Mouse (Mus musculus) heart, postnatal 0 days (tissue): Measurements from ENCODE around the gene B230104I21Rik. TPM values are rescaled to one million over a fixed set of nuclear protein-coding genes. Genes with fewer than 3 reads are reported as not detected.

Experiments
- ATAC-seq: fragments of 200-750 bp; cut with Nextera tagmentation; 2 replicates; pipeline ENCODE4 v1.8.0; 2017; ENCODE audit warnings: low read depth, moderate number of reproducible peaks, moderate library complexity; ENCODE audit not compliant: insufficient read depth
- DNase-seq: peaks from one replicate; pipeline ENCODE4 v3.0.0-alpha.2; 2016; ENCODE audit warnings: low spot score
- H3K27ac ChIP-seq: fragments of 300-500 bp; sonication (generic); 2 replicates; pipeline ENCODE4 v1.5.1; 2014; ENCODE audit warnings: low read depth, mild to moderate bottlenecking
- H3K27me3 ChIP-seq: fragments of 300-500 bp; sonication (generic); 2 replicates; pipeline ENCODE4 v1.6.1; 2014; ENCODE audit warnings: low read length, mixed read lengths; ENCODE audit not compliant: control insufficient read depth, insufficient read depth
- H3K36me3 ChIP-seq: fragments of 300-500 bp; sonication (generic); replicated peaks from 2 replicates; pipeline ENCODE4 v1.6.1; 2014; ENCODE audit warnings: low read length, mixed read lengths; ENCODE audit not compliant: control insufficient read depth, insufficient read depth
- H3K4me1 ChIP-seq: fragments of 300-500 bp; sonication (generic); 2 replicates; pipeline ENCODE4 v1.6.1; 2014; ENCODE audit warnings: antibody characterized with exemption; ENCODE audit not compliant: control insufficient read depth, insufficient read depth
- H3K4me2 ChIP-seq: fragments of 300-500 bp; sonication (generic); 2 replicates; pipeline ENCODE4 v1.6.1; 2014; ENCODE audit warnings: low read depth, mild to moderate bottlenecking, low read length, moderate library complexity
- H3K4me3 ChIP-seq: fragments of 300-500 bp; sonication (generic); 2 replicates; pipeline ENCODE4 v1.5.1; 2014; ENCODE audit warnings: low read depth, low read length
- H3K9ac ChIP-seq: fragments of 300-500 bp; sonication (generic); replicated peaks from 2 replicates; pipeline ENCODE4 v1.6.1; 2014; ENCODE audit warnings: low read depth, low read length, mixed read lengths
- H3K9me3 ChIP-seq: fragments of 300-500 bp; sonication (generic); replicated peaks from 2 replicates; pipeline ENCODE4 v1.6.1; 2016; ENCODE audit warnings: low read length; ENCODE audit not compliant: control insufficient read depth
- CTCF ChIP-seq: IDR thresholded peaks from 2 replicates; pipeline ENCODE4 v1.5.1; 2016; ENCODE audit warnings: antibody characterized with exemption, control low read depth, low read depth
- EP300 ChIP-seq: IDR thresholded peaks from 2 replicates; pipeline ENCODE4 v1.6.1; 2016; ENCODE audit warnings: antibody characterized with exemption, low read depth
- WGBS: fragments of 180-500 bp; shearing (Covaris S2); extraction: QIAGEN DNeasy Blood & Tissue Kit; methylation state at CpG from one replicate; pipeline ENCODE4 v1.1.7; 2014; 5-methylcytosine and 5-hydroxymethylcytosine counted together
- polyA plus RNA-seq: library from polyadenylated mRNA; unstranded; fragments of >200 nt; fragmentation: Nextera tagmentation; extraction: Ambion mirVana; gene quantifications from 2 replicates; pipeline ENCODE4 v1.2.1, GENCODE M21; 2015
- total RNA-seq: library from RNA; depleted of rRNA; stranded (reverse); fragments of >200 nt; gene quantifications from 2 replicates; pipeline ENCODE4 v1.2.3, GENCODE M21; 2014; ENCODE audit warnings: low replicate concordance

B230104I21Rik gene
- total and polyA plus RNA-seq, 2 experiments from 2014 or later = not detected

GRCm38 (mm10) chr4:154301466-154301881 lies 34.5 kb upstream of the B230104I21Rik start, which contains the start of gene Arhgef16:
Arhgef16 (minus strand) TSS chr4:154301676.
- Histone ChIP-seq H3K4me1 (peaks cover 6% of the 10 kb centered on the region; the same call in 1 of the 2 replicates), H3K9me3 (no peaks in the 10 kb centered on the region), H3K4me3 (no peak within 1 kb of the TSS), H3K36me3 (no peaks in the 10 kb centered on the region), H3K27ac (no peak within 1 kb of the TSS), H3K9ac (no peak within 1 kb of the TSS), H3K27me3 (peaks cover 22% of the 10 kb centered on the region), H3K4me2 (no peak within 1 kb of the TSS)
- WGBS = 18% methylated on average over 7 of the region's 7 CpGs
- DNase-seq = peak; percentile 56
- peak; percentile 39 for ATAC-seq
- TF ChIP-seq EP300 = no peak
- peak; percentile 85 for TF ChIP-seq CTCF

GRCm38 (mm10) chr4:154309131-154309530 lies 26.8 kb upstream of the B230104I21Rik start:
- TF ChIP-seq EP300 (no peak), CTCF (no peak)
- H3K36me3 ChIP-seq = no peaks in the 10 kb centered on the region
- H3K27ac ChIP-seq = no peak overlapping the region
- no peak overlapping the region for H3K9ac ChIP-seq
- WGBS = 64% methylated on average over 2 of the region's 2 CpGs
- H3K27me3 ChIP-seq = no peaks in the 10 kb centered on the region
- ATAC-seq = no peak
- H3K4me2 ChIP-seq = no peak overlapping the region
- H3K9me3 ChIP-seq = no peaks in the 10 kb centered on the region
- no peaks in the 10 kb centered on the region for H3K4me1 ChIP-seq
- no peak overlapping the region for H3K4me3 ChIP-seq
- no peak for DNase-seq

- 0 out of 2 replicates have a peak, but pooled peaks have one; percentile 16 for ATAC-seq
Observed at GRCm38 (mm10) chr4:154310576-154311262, 25.2 kb upstream of the B230104I21Rik start.

GRCm38 (mm10) chr4:154312143-154312812 lies 23.6 kb upstream of the B230104I21Rik start:
- no peaks in the 10 kb centered on the region for H3K27me3 ChIP-seq
- H3K27ac ChIP-seq = no peak overlapping the region
- 82% methylated on average over 2 of the region's 2 CpGs for WGBS
- H3K9ac ChIP-seq = no peak overlapping the region
- no peaks in the 10 kb centered on the region for H3K9me3 ChIP-seq
- H3K4me2 ChIP-seq = no peak overlapping the region
- DNase-seq (no peak), ATAC-seq (no peak)
- H3K36me3 ChIP-seq = no peaks in the 10 kb centered on the region
- TF ChIP-seq EP300 = no peak
- TF ChIP-seq CTCF = no peak
- no peak overlapping the region for H3K4me3 ChIP-seq
- no peaks in the 10 kb centered on the region for H3K4me1 ChIP-seq

More at GRCm38 (mm10) chr4:154310576-154311262, 25.2 kb upstream of the B230104I21Rik start:
- no peaks in the 10 kb centered on the region for H3K27me3 ChIP-seq
- H3K4me1 ChIP-seq = no peaks in the 10 kb centered on the region
- TF ChIP-seq CTCF = no peak
- TF ChIP-seq EP300 = no peak
- no peaks in the 10 kb centered on the region for H3K36me3 ChIP-seq
- H3K27ac ChIP-seq = no peak overlapping the region
- 67% methylated on average over 9 of the region's 9 CpGs for WGBS
- no peak overlapping the region for H3K4me3 ChIP-seq
- no peaks in the 10 kb centered on the region for H3K9me3 ChIP-seq
- no peak for DNase-seq
- H3K4me2 ChIP-seq = no peak overlapping the region
- H3K9ac ChIP-seq = no peak overlapping the region

- no peaks in the 10 kb centered on the region for H3K27me3 ChIP-seq
- no peak overlapping the region for H3K4me3 ChIP-seq
- H3K4me1 ChIP-seq = no peaks in the 10 kb centered on the region
- no peak overlapping the region for H3K4me2 ChIP-seq
- 46% methylated on average over 4 of the region's 4 CpGs for WGBS
- H3K36me3 ChIP-seq = 0 out of 2 replicates have a peak, but pooled peaks cover under 1% of the 10 kb centered on the region
- ATAC-seq (no peak), DNase-seq (no peak)
- H3K9ac ChIP-seq = no peak overlapping the region
- TF ChIP-seq CTCF = no peak
- no peak for TF ChIP-seq EP300
- no peak overlapping the region for H3K27ac ChIP-seq
- no peaks in the 10 kb centered on the region for H3K9me3 ChIP-seq
Observed at GRCm38 (mm10) chr4:154312935-154313621, 22.8 kb upstream of the B230104I21Rik start.
